Mouse (Mus musculus) myocyte (in vitro differentiated cells): ENCODE data around the gene Pafah1b2. TPM values are rescaled to one million over a fixed set of nuclear protein-coding genes. Genes with fewer than 3 reads are reported as not detected.

Source experiments
- H3K27me3 ChIP-seq: one replicate; pipeline ENCODE4 v1.6.1; 2011; ENCODE audit not compliant: control insufficient read depth, insufficient read depth, insufficient read length
- H3K36me3 ChIP-seq: one replicate; pipeline ENCODE4 v1.6.1; 2011; ENCODE audit not compliant: control insufficient read depth, insufficient read depth
- H3K4me2 ChIP-seq: one replicate; pipeline ENCODE4 v1.6.1; 2011; ENCODE audit warnings: low read depth, control low read depth
- H3K4me3 ChIP-seq: one replicate; pipeline ENCODE4 v1.5.1; 2011; ENCODE audit warnings: mild to moderate bottlenecking, control low read depth, moderate library complexity
- H3K79me2 ChIP-seq: one replicate; pipeline ENCODE4 v1.6.1; 2011; ENCODE audit not compliant: control insufficient read depth, insufficient read depth
- H3ac ChIP-seq: one replicate; pipeline ENCODE4 v1.6.1; 2011; ENCODE audit not compliant: control insufficient read depth, insufficient read length
- CEBPB ChIP-seq: IDR thresholded peaks from 2 replicates; pipeline ENCODE4 v1.6.1; 2011; ENCODE audit warnings: mild to moderate bottlenecking, moderate library complexity; ENCODE audit not compliant: poor library complexity, insufficient read depth, severe bottlenecking
- E2F4 ChIP-seq: IDR thresholded peaks from one replicate; pipeline ENCODE4 v1.6.1; 2011; ENCODE audit warnings: mild to moderate bottlenecking, control low read depth, moderate library complexity; ENCODE audit not compliant: insufficient read depth
- MAX ChIP-seq: IDR thresholded peaks from one replicate; pipeline ENCODE4 v1.6.1; 2011; ENCODE audit warnings: low read depth, mild to moderate bottlenecking, control low read depth
- MYOD1 ChIP-seq, 3 experiments: IDR thresholded peaks; one replicate each; pipeline ENCODE4 v1.6.1; 2011; ENCODE audit warnings: control low read depth in 2 of 3, low read depth in 2 of 3, mild to moderate bottlenecking in 2 of 3, moderate library complexity in 1 of 3; ENCODE audit not compliant: insufficient read length in 2 of 3, control insufficient read depth in 1 of 3
- MYOG ChIP-seq, 3 experiments: IDR thresholded peaks; one replicate each; pipeline ENCODE4 v1.6.1; 2011; ENCODE audit warnings: control low read depth in 2 of 3, low read depth in 2 of 3, mild to moderate bottlenecking in 2 of 3; ENCODE audit not compliant: insufficient read length in 2 of 3, control insufficient read depth in 1 of 3, insufficient read depth in 1 of 3
- POLR2A ChIP-seq: IDR thresholded peaks from one replicate; pipeline ENCODE4 v1.6.1; 2011; ENCODE audit warnings: low read depth, mild to moderate bottlenecking, control low read depth, moderate library complexity; ENCODE audit not compliant: insufficient read length
- POLR2AphosphoS2 ChIP-seq: IDR thresholded peaks from one replicate; pipeline ENCODE4 v1.6.1; 2011; ENCODE audit warnings: low read depth, control low read depth; ENCODE audit not compliant: insufficient read length
- REST ChIP-seq: IDR thresholded peaks from one replicate; pipeline ENCODE4 v1.6.1; 2011; ENCODE audit warnings: mild to moderate bottlenecking, control low read depth, moderate library complexity; ENCODE audit not compliant: insufficient read depth, insufficient read length
- SRF ChIP-seq: IDR thresholded peaks from one replicate; pipeline ENCODE4 v1.6.1; 2011; ENCODE audit warnings: low read depth; ENCODE audit not compliant: control insufficient read depth, insufficient read length
- TCF12 ChIP-seq: IDR thresholded peaks from one replicate; pipeline ENCODE4 v1.6.1; 2011; ENCODE audit warnings: mild to moderate bottlenecking, control low read depth; ENCODE audit not compliant: poor library complexity, insufficient read depth, severe bottlenecking
- TCF3 ChIP-seq: IDR thresholded peaks from one replicate; pipeline ENCODE4 v1.6.1; 2011; ENCODE audit warnings: low read depth, control low read depth; ENCODE audit not compliant: insufficient read length
- USF1 ChIP-seq: IDR thresholded peaks from one replicate; pipeline ENCODE4 v1.6.1; 2011; ENCODE audit warnings: low read depth, mild to moderate bottlenecking, control low read depth, moderate library complexity
- polyA plus RNA-seq: library from polyadenylated mRNA; unstranded; fragments of >200 nt; fragmentation: generic; extraction: Trizol; gene quantifications from one replicate; pipeline ENCODE4 v1.2.1, GENCODE M21; 2012; ENCODE audit warnings: missing spikeins

The Pafah1b2 gene
- polyA plus RNA-seq, 1 experiment = 86.8 TPM

- Histone ChIP-seq H3K4me2 (no peak overlapping the region), H3K36me3 (peaks cover 27% of the 10 kb centered on the region), H3K4me3 (no peak overlapping the region), H3K27me3 (no peaks in the 10 kb centered on the region), H3ac (no peak overlapping the region), H3K79me2 (no peaks in the 10 kb centered on the region)
- TF ChIP-seq POLR2A (no peak), TCF3 (no peak), TCF12 (no peak)
Measured at GRCm38 (mm10) chr9:45946182-45946871, 66.2 kb downstream of the Pafah1b2 start.

GRCm38 (mm10) chr9:45945721-45946120 lies 66.8 kb downstream of the Pafah1b2 start:
- Histone ChIP-seq H3K79me2 (no peaks in the 10 kb centered on the region), H3K4me2 (no peak overlapping the region), H3K27me3 (no peaks in the 10 kb centered on the region), H3K4me3 (no peak overlapping the region), H3ac (no peak overlapping the region), H3K36me3 (peaks cover 27% of the 10 kb centered on the region)
- TF ChIP-seq MAX = no peak
- TF ChIP-seq SRF = no peak
- no peak for TF ChIP-seq REST
- TF ChIP-seq POLR2AphosphoS2 = no peak
- no peak for TF ChIP-seq MYOD1 (IDR thresholded peaks at IDR 0.05; ENCODE audit: control insufficient read depth in 1 of 3, insufficient read length in 2 of 3, low read depth in 2 of 3)
- TF ChIP-seq USF1 = no peak
- TF ChIP-seq TCF3 = no peak
- no peak for TF ChIP-seq MYOG (IDR thresholded peaks at IDR 0.05; ENCODE audit: control insufficient read depth in 1 of 3, insufficient read depth in 1 of 3, insufficient read length in 2 of 3, low read depth in 2 of 3)
- TF ChIP-seq POLR2A = no peak
- TF ChIP-seq E2F4 = no peak
- TF ChIP-seq TCF12 = no peak
- no peak for TF ChIP-seq CEBPB

GRCm38 (mm10) chr9:45944506-45945400 lies 67.7 kb downstream of the Pafah1b2 start:
- Histone ChIP-seq H3K27me3 (no peaks in the 10 kb centered on the region), H3K79me2 (no peaks in the 10 kb centered on the region), H3K4me3 (no peak overlapping the region), H3K4me2 (no peak overlapping the region), H3ac (no peak overlapping the region), H3K36me3 (peaks cover 17% of the 10 kb centered on the region)
- no peak for TF ChIP-seq POLR2A
- no peak for TF ChIP-seq REST
- TF ChIP-seq MAX = no peak

GRCm38 (mm10) chr9:45943628-45944505 lies 68.6 kb downstream of the Pafah1b2 start:
- TF ChIP-seq SRF = no peak
- no peak for TF ChIP-seq MYOD1 (IDR thresholded peaks at IDR 0.05; ENCODE audit: control insufficient read depth in 1 of 3, insufficient read length in 2 of 3, low read depth in 2 of 3)
- no peak for TF ChIP-seq TCF3
- no peak for TF ChIP-seq REST
- no peak for TF ChIP-seq CEBPB
- no peak for TF ChIP-seq E2F4
- no peak for TF ChIP-seq MYOG (IDR thresholded peaks at IDR 0.05; ENCODE audit: control insufficient read depth in 1 of 3, insufficient read depth in 1 of 3, insufficient read length in 2 of 3, low read depth in 2 of 3)
- TF ChIP-seq POLR2AphosphoS2 = no peak
- no peak for TF ChIP-seq POLR2A
- no peak for TF ChIP-seq USF1
- Histone ChIP-seq H3ac (no peak overlapping the region), H3K79me2 (no peaks in the 10 kb centered on the region), H3K4me3 (no peak overlapping the region), H3K4me2 (no peak overlapping the region), H3K27me3 (no peaks in the 10 kb centered on the region), H3K36me3 (peaks cover 10% of the 10 kb centered on the region)
